Mouse (Mus musculus) natural killer cell, adult 2 months (primary cell): ENCODE results near the gene Zcchc7.

Source experiments
- DNase-seq, 2 experiments: peaks; one replicate each; pipeline ENCODE4 v3.0.0; 2022; ENCODE audit warnings: low spot score in 2 of 2

The Zcchc7 gene

GRCm38 (mm10) chr4:44963156-44963555 lies 207.5 kb downstream of the Zcchc7 start:
- no peak for DNase-seq

- no peak for DNase-seq
These were observed 209.5 kb downstream of the Zcchc7 start for GRCm38 (mm10) chr4:44965175-44965574.

GRCm38 (mm10) chr4:44965736-44966135 lies 210.1 kb downstream of the Zcchc7 start:
- DNase-seq = no peak

- DNase-seq = peak in 1 of 2 experiments; percentile 19
These were observed 211.7 kb downstream of the Zcchc7 start for GRCm38 (mm10) chr4:44967402-44967801.

GRCm38 (mm10) chr4:44970056-44970455 lies 214.4 kb downstream of the Zcchc7 start:
- peak in 1 of 2 experiments; percentile 57 for DNase-seq

- DNase-seq = peak; percentile 38 to 65
These were observed 215.0 kb downstream of the Zcchc7 start for GRCm38 (mm10) chr4:44970612-44971110.

GRCm38 (mm10) chr4:44973450-44973849 lies 217.8 kb downstream of the Zcchc7 start:
- peak; percentile 79 to 89 for DNase-seq

GRCm38 (mm10) chr4:44973871-44974270 lies 218.2 kb downstream of the Zcchc7 start:
- DNase-seq = no peak

- no peak for DNase-seq
These were observed 218.7 kb downstream of the Zcchc7 start for GRCm38 (mm10) chr4:44974331-44974730.

- DNase-seq = no peak
These were observed 220.4 kb downstream of the Zcchc7 start for GRCm38 (mm10) chr4:44976026-44976615.

- no peak for DNase-seq
These were observed 221.4 kb downstream of the Zcchc7 start for GRCm38 (mm10) chr4:44976921-44977710.

- no peak for DNase-seq
These were observed 222.5 kb downstream of the Zcchc7 start for GRCm38 (mm10) chr4:44978175-44978574.

- DNase-seq = no peak
These were observed 224.2 kb downstream of the Zcchc7 start for GRCm38 (mm10) chr4:44979794-44980338.

- DNase-seq = peak; percentile 79 to 83
These were observed 225.8 kb downstream of the Zcchc7 start, which contains the start of gene Grhpr for GRCm38 (mm10) chr4:44981280-44981973. Gene Grhpr (plus strand): TSS chr4:44981395.
